Mouse (Mus musculus) lung, postnatal 0 days (tissue): ENCODE measurements around the gene Fcrl6.

Experiments
- CTCF ChIP-seq: IDR thresholded peaks from 2 replicates; pipeline ENCODE4 v1.5.1; 2016; ENCODE audit warnings: antibody characterized with exemption, mild to moderate bottlenecking
- EP300 ChIP-seq: IDR thresholded peaks from 2 replicates; pipeline ENCODE4 v1.6.1; 2016; ENCODE audit warnings: antibody characterized with exemption, mild to moderate bottlenecking, control low read depth

- no peak for TF ChIP-seq CTCF
- no peak for TF ChIP-seq EP300
These were observed 36.2 kb downstream of the Fcrl6 start for GRCm38 (mm10) chr1:172566131-172566530.
